Mouse (Mus musculus) thymus, adult 2 months (tissue): ENCODE data around the gene Qrich2.

ENCODE experiments used
- CTCF ChIP-seq: fragments of 200-500 bp; IDR thresholded peaks from 2 replicates; pipeline ENCODE4 v1.5.1; 2012; ENCODE audit warnings: mild to moderate bottlenecking, control low read depth, low read length, moderate library complexity, borderline replicate concordance; ENCODE audit not compliant: control insufficient read depth, poor library complexity, insufficient read depth; ENCODE audit errors: extremely low read depth
- POLR2A ChIP-seq: fragments of 200-500 bp; IDR thresholded peaks from 2 replicates; pipeline ENCODE4 v1.6.1; 2012; ENCODE audit warnings: mild to moderate bottlenecking, low read length, control low read depth, moderate library complexity; ENCODE audit not compliant: control insufficient read depth, poor library complexity, insufficient read depth; ENCODE audit errors: extremely low read depth

GRCm38 (mm10) chr11:116447822-116448221 is 18.2 kb downstream of the Qrich2 start:
- TF ChIP-seq CTCF: no peak
- TF ChIP-seq POLR2A: no peak
